ENCODE assay signal across 8 mouse cellular contexts in genomic region chr16:62786621-62787331, GRCm38 (mm10). TPM values are rescaled to one million over a fixed set of nuclear protein-coding genes. Genes with fewer than 3 reads are reported as not detected.
DNase-seq lines count a peak whose midpoint lies in the region; ATAC-seq and TF ChIP-seq lines count a peak whose summit lies in the region.

Gene Nsun3 (minus strand): TSS chr16:62786818.

- ATAC-seq in kidney, embryonic 14.5 days (ENCODE audit: low FRiP score, low TSS enrichment): peak; percentile 98
- ATAC-seq in limb, embryonic 15.5 days (ENCODE audit: insufficient number of reproducible peaks, low FRiP score, low TSS enrichment, low read depth): peak; percentile 94

- no peaks in the 10 kb centered on the region for H3K27me3 ChIP-seq in kidney, embryonic 14.5 days (ENCODE audit: control insufficient read depth, insufficient read depth, low read length)
- H3K27me3 ChIP-seq in limb, embryonic 15.5 days: no peaks in the 10 kb centered on the region

- peak within 1 kb of the TSS; percentile 70 for H3K9ac ChIP-seq in kidney, embryonic 14.5 days (ENCODE audit: low read depth, low read length)
- H3K9ac ChIP-seq in limb, embryonic 15.5 days: peak within 1 kb of the TSS; percentile 65

- no peaks in the 10 kb centered on the region for H3K9me3 ChIP-seq in kidney, embryonic 14.5 days (ENCODE audit: control insufficient read depth, low read length)
- H3K9me3 ChIP-seq in limb, embryonic 15.5 days: no peaks in the 10 kb centered on the region

- H3K27ac ChIP-seq in bone marrow macrophage, adult 2 months (ENCODE audit: insufficient read depth, low read depth, low read length): peak within 1 kb of the TSS; percentile 93
- peak within 1 kb of the TSS; percentile 63 for H3K27ac ChIP-seq in embryonic fibroblast, embryonic 13.5 days (ENCODE audit: insufficient read depth, low read length)
- H3K27ac ChIP-seq in kidney, embryonic 14.5 days (ENCODE audit: low read depth, low read length): peak within 1 kb of the TSS; percentile 68
- H3K27ac ChIP-seq in limb, embryonic 15.5 days: peak within 1 kb of the TSS; percentile 93

- 2% methylated on average over 41 of the region's 41 CpGs for WGBS in kidney, embryonic 14.5 days
- 3% methylated on average over 41 of the region's 41 CpGs for WGBS in limb, embryonic 15.5 days

- H3K36me3 ChIP-seq in kidney, embryonic 14.5 days (ENCODE audit: control insufficient read depth, insufficient read depth, low read length): no peaks in the 10 kb centered on the region
- no peaks in the 10 kb centered on the region for H3K36me3 ChIP-seq in limb, embryonic 15.5 days

- no peak for TF ChIP-seq POLR2A in bone marrow macrophage, adult 2 months (IDR thresholded peaks at IDR 0.05; ENCODE audit: borderline replicate concordance, low read depth, low read length)
- peak; percentile 90 for TF ChIP-seq POLR2A in embryonic fibroblast, embryonic 13.5 days (IDR thresholded peaks at IDR 0.05; ENCODE audit: low read depth, low read length)

- no peak for TF ChIP-seq CTCF in bone marrow macrophage, adult 2 months (IDR thresholded peaks at IDR 0.05; ENCODE audit: low read depth, low read length)
- no peak for TF ChIP-seq CTCF in embryonic fibroblast, embryonic 13.5 days (IDR thresholded peaks at IDR 0.05; ENCODE audit: borderline replicate concordance, insufficient read depth, low read length)

- peak; percentile 98 for DNase-seq in A20 (ENCODE audit: low read depth, low spot score)
- peak; percentile 94 to 96 for DNase-seq in heart, adult 9 months (ENCODE audit: low spot score in 2 of 2)
- peak; percentile 79 to 86 for DNase-seq in monocyte, adult 2 months (ENCODE audit: low read depth in 1 of 2, low spot score in 2 of 2)
- peak; percentile 94 to 95 for DNase-seq in spleen, postnatal 36 days (ENCODE audit: low spot score in 2 of 2)

- H3K4me2 ChIP-seq in kidney, embryonic 14.5 days (replicated peaks; ENCODE audit: low read depth, low read length): peak within 1 kb of the TSS; percentile 64
- H3K4me2 ChIP-seq in limb, embryonic 15.5 days: peak within 1 kb of the TSS; percentile 53

- H3K4me1 ChIP-seq in bone marrow macrophage, adult 2 months (ENCODE audit: control insufficient read depth, insufficient read depth, low read length): peaks cover 16% of the 10 kb centered on the region
- no peaks in the 10 kb centered on the region; the same call in 1 of the 2 replicates for H3K4me1 ChIP-seq in embryonic fibroblast, embryonic 13.5 days (ENCODE audit: control insufficient read depth, insufficient read depth, low read length)
- no peaks in the 10 kb centered on the region for H3K4me1 ChIP-seq in kidney, embryonic 14.5 days (ENCODE audit: control insufficient read depth, insufficient read depth, low read length)
- H3K4me1 ChIP-seq in limb, embryonic 15.5 days: 0 out of 2 replicates have a peak, but pooled peaks cover 5% of the 10 kb centered on the region

- peak within 1 kb of the TSS; percentile 95 for H3K4me3 ChIP-seq in bone marrow macrophage, adult 2 months (ENCODE audit: insufficient read depth, low read length)
- peak within 1 kb of the TSS; percentile 68 for H3K4me3 ChIP-seq in embryonic fibroblast, embryonic 13.5 days (ENCODE audit: insufficient read depth, low read length)
- H3K4me3 ChIP-seq in kidney, embryonic 14.5 days (ENCODE audit: low read length): peak within 1 kb of the TSS; percentile 63
- H3K4me3 ChIP-seq in limb, embryonic 15.5 days: peak within 1 kb of the TSS; percentile 75

RNA-seq across cellular contexts. Expression of gene Nsun3, which starts in this region (rescaled TPM):
- 15.1 and 20.8 TPM in 2 replicates for polyA plus RNA-seq in bone marrow macrophage, adult 2 months (2012; ENCODE audit: insufficient read depth, insufficient read length, missing spikeins)
- 8.0 and 9.6 TPM in 2 replicates for polyA plus RNA-seq in embryonic fibroblast, embryonic 13.5 days (2011; ENCODE audit: insufficient read length, low read depth, missing spikeins)
- polyA plus RNA-seq in kidney, embryonic 14.5 days (2014; fragmentation: Nextera tagmentation; extraction: Ambion mirVana): 9.4 and 10.5 TPM in 2 replicates
- 7.6 and 8.1 TPM in 2 replicates for polyA plus RNA-seq in limb, embryonic 15.5 days (2015; fragmentation: Nextera tagmentation; extraction: Ambion mirVana)

Comparison
In these comparisons a context has a peak if more than half of its experiments do, and no peak if none do; other contexts are left out.
1. Peak in every context shown above with its lines: DNase-seq, ATAC-seq, H3K4me3 ChIP-seq and H3K27ac ChIP-seq.